Mouse (Mus musculus) hindbrain, embryonic 12.5 days (tissue): ENCODE measurements around the gene Fer. TPM values are rescaled to one million over a fixed set of nuclear protein-coding genes. Genes with fewer than 3 reads are reported as not detected.

Source experiments
- ATAC-seq: fragments of 200-750 bp; cut with Nextera tagmentation; 2 replicates; pipeline ENCODE4 v1.8.0; 2017; ENCODE audit warnings: moderate TSS enrichment; ENCODE audit not compliant: low FRiP score
- H3K27ac ChIP-seq: fragments of 300-500 bp; sonication (generic); 2 replicates; pipeline ENCODE4 v1.5.1; 2016; ENCODE audit warnings: mild to moderate bottlenecking
- H3K27me3 ChIP-seq: fragments of 300-500 bp; sonication (generic); 2 replicates; pipeline ENCODE4 v1.6.1; 2016; ENCODE audit warnings: mild to moderate bottlenecking
- H3K36me3 ChIP-seq: fragments of 300-500 bp; sonication (generic); 2 replicates; pipeline ENCODE4 v1.6.1; 2016; ENCODE audit warnings: mild to moderate bottlenecking
- H3K4me1 ChIP-seq: fragments of 300-500 bp; sonication (generic); 2 replicates; pipeline ENCODE4 v1.6.1; 2016
- H3K4me2 ChIP-seq: fragments of 300-500 bp; sonication (generic); replicated peaks from 2 replicates; pipeline ENCODE4 v1.6.1; 2016; ENCODE audit warnings: mild to moderate bottlenecking
- H3K4me3 ChIP-seq: fragments of 300-500 bp; sonication (generic); 2 replicates; pipeline ENCODE4 v1.5.1; 2016; ENCODE audit warnings: mild to moderate bottlenecking
- H3K9ac ChIP-seq: fragments of 300-500 bp; sonication (generic); 2 replicates; pipeline ENCODE4 v1.6.1; 2016; ENCODE audit warnings: mild to moderate bottlenecking, moderate library complexity
- H3K9me3 ChIP-seq: fragments of 300-500 bp; sonication (generic); replicated peaks from 2 replicates; pipeline ENCODE4 v1.6.1; 2016; ENCODE audit warnings: mild to moderate bottlenecking
- WGBS: fragments of 180-500 bp; shearing (Covaris S2); methylation state at CpG from one replicate; pipeline ENCODE4 v1.1.7; 2016; 5-methylcytosine and 5-hydroxymethylcytosine counted together
- polyA plus RNA-seq: library from polyadenylated mRNA; unstranded; fragments of >200 nt; fragmentation: Nextera tagmentation; extraction: Ambion mirVana; gene quantifications from 2 replicates; pipeline ENCODE4 v1.2.1, GENCODE M21; 2016

Gene Fer
- polyA plus RNA-seq, 1 experiment from 2014 or later: 33.1 TPM

DNA sequence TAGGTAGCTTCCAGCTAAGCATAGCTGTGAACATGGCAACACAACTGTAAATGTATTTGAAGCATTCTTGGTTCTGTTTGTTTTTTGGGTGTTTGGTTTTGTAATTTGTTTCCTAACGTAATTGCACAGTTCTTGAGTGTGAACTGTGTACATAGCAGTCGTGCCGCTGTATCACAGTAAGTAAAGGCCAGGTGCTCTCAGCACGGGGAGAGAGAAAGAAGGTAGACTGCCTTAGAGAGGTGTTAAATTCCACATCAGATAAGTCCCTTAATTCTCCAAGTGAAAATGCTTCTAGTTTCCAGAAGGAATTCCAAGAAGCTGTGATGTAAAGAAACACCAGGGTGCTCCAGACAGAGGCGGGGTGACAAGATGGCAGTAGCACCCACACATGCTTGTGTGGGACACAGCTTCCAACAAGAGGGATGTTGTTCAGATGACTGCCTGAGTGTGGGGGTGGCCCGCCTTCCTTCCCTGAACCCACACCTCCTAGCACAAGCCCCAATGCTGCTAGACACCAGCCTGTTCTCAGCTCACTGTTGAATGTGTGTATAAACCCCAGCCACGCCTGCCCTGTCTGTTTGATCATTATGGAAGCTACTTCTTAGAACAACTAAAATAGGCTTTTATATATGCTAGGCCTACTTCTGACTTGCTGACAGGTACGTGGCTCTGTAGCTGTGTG is 275.3 kb downstream of the Fer start:
- H3K36me3 ChIP-seq: 0 out of 2 replicates have a peak, but pooled peaks cover 12% of the 10 kb centered on the region
- ATAC-seq: no peak
- no peak overlapping the region for H3K4me2 ChIP-seq
- H3K9ac ChIP-seq: no peak overlapping the region
- H3K4me3 ChIP-seq: no peak overlapping the region
- H3K27ac ChIP-seq: no peak overlapping the region
- 0 out of 2 replicates have a peak, but pooled peaks cover 13% of the 10 kb centered on the region for H3K4me1 ChIP-seq
- H3K9me3 ChIP-seq: no peaks in the 10 kb centered on the region
- no peaks in the 10 kb centered on the region for H3K27me3 ChIP-seq
- WGBS: 92% methylated on average over 8 of the region's 8 CpGs

DNA sequence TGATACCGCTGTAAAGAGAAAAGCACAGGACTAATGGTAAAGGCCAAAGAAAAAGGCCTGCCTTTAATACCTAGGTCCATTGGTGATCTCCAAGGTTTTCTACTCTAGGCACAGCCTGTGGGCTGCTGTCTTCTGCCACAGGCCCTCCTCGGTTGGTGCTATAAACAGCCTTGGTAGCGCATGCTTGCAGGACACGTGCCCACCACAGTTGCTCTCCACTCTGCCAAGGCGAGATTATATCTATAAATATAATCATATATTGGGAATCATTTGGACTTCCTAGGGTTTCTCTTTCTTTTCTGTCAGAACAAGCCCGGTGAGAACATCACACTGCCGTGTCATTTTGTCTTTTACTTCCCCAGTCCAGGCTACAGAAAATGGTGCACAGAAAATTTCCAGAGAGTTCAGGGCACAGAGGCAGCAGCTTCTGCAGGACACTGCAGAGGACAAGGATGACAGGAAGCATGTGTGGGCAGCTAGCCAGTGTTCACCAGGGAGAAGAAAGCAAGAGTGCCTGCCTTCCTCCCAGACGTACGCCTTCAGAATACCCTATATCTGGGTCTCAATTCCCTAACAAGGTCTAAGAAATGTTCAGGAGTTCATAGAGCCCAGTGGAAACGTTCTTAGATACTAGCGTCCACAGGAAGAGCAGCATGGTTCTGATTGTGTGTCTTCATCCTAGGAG is 276.5 kb downstream of the Fer start:
- no peak overlapping the region for H3K4me3 ChIP-seq
- no peak overlapping the region for H3K9ac ChIP-seq
- no peaks in the 10 kb centered on the region for H3K9me3 ChIP-seq
- H3K27me3 ChIP-seq: no peaks in the 10 kb centered on the region
- 0 out of 2 replicates have a peak, but pooled peaks cover 13% of the 10 kb centered on the region for H3K4me1 ChIP-seq
- no peak overlapping the region for H3K27ac ChIP-seq
- H3K4me2 ChIP-seq: no peak overlapping the region
- no peak for ATAC-seq
- 94% methylated on average over 11 of the region's 11 CpGs for WGBS
- H3K36me3 ChIP-seq: 0 out of 2 replicates have a peak, but pooled peaks cover 12% of the 10 kb centered on the region

DNA sequence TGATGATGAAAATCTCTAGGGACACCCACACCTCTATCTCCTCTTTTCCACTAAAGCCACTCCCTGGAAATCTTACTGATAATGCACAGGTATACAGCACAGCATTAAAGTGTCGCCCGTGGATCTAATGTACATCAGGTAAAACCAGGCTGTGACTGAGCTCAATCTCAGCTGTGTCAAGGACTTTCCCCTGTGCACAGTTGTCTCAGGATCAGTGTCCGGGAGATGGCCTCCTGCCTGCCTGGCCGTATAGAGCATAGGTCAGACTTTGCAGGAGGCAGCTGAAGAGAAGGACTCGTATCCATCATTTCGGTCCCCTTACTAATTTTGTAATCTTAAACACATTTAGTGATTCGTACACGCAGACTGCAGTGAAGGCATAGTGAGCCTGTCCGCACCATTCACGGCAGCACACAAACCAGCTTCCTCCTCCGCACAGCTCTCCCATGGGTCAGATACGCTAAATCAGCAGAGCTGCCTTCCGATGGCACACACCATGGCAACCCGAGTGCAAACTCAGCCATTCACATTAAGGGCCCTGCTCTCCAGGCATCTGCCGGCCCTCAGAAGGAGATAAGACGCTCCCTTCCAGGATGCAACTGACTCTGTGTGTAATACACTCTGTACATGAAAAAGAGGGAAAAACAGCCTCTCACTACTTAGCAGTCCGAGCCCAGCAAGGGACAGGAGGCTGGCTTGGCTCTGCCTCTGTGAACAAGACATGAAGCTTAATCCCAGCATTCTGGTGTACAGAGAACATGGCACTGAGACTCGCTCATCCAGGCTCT is 277.4 kb downstream of the Fer start:
- no peak overlapping the region for H3K4me2 ChIP-seq

DNA sequence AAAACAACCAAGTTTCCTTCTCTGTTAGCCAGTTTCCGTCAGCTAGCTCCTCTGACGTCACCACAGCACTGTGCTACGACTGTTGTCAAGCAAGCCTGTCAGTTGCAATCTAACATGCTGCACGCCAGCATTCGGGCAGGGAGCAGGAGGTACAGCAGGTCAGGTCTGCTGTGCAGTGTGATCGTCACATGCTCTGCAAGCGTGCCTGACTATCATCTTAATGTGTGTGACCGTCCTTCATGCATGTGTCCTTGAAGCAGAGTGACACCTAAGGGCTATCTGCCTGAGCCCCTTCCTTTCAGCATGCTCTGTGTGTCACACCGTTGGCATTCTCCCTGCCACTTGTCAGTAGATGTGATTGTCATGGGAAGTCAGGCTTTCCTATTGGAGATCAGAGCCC is 279.0 kb downstream of the Fer start:
- Histone ChIP-seq H3K36me3 (0 out of 2 replicates have a peak, but pooled peaks cover 12% of the 10 kb centered on the region), H3K4me1 (0 out of 2 replicates have a peak, but pooled peaks cover 13% of the 10 kb centered on the region), H3K4me2 (no peak overlapping the region), H3K27ac (no peak overlapping the region), H3K9ac (no peak overlapping the region), H3K27me3 (no peaks in the 10 kb centered on the region), H3K9me3 (no peaks in the 10 kb centered on the region), H3K4me3 (no peak overlapping the region)
- 70% methylated on average over 9 of the region's 9 CpGs for WGBS
- ATAC-seq: no peak

More for the DNA sequence above, 277.4 kb downstream of the Fer start:
- 58% methylated on average over 18 of the region's 18 CpGs for WGBS
- Histone ChIP-seq H3K9ac (no peak overlapping the region), H3K27me3 (no peaks in the 10 kb centered on the region), H3K36me3 (0 out of 2 replicates have a peak, but pooled peaks cover 12% of the 10 kb centered on the region), H3K4me1 (0 out of 2 replicates have a peak, but pooled peaks cover 13% of the 10 kb centered on the region), H3K27ac (peak overlapping the region; percentile 48; the same call in 1 of the 2 replicates), H3K4me3 (no peak overlapping the region), H3K9me3 (no peaks in the 10 kb centered on the region)
- peak; percentile 81 for ATAC-seq

DNA sequence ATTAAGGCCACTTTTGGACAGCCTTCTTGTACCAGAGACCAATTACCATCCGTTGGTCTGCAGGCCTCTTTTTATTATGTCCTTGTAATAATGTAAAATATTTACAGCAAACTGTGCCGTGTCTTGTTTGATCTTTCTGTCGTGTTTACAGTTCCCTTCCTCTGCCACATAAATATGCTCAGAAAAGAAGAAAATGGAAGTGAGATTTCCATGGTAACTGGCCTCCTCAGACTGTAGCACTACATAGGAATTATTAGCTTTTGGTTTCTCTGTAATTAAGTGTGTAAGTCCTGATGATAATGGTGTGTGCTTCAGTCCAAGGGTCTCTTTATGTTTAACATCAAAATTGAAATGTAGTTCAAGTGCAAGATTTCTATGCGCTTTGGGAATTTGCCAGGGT is 283.5 kb downstream of the Fer start:
- Histone ChIP-seq H3K27ac (no peak overlapping the region), H3K4me3 (no peak overlapping the region), H3K9ac (no peak overlapping the region), H3K4me1 (0 out of 2 replicates have a peak, but pooled peaks cover 3% of the 10 kb centered on the region), H3K9me3 (0 out of 2 replicates have a peak, but pooled peaks cover 7% of the 10 kb centered on the region), H3K4me2 (no peak overlapping the region), H3K36me3 (peaks cover 5% of the 10 kb centered on the region; the same call in 1 of the 2 replicates), H3K27me3 (no peaks in the 10 kb centered on the region)
- WGBS: 85% methylated on average over 4 of the region's 4 CpGs
- ATAC-seq: no peak

DNA sequence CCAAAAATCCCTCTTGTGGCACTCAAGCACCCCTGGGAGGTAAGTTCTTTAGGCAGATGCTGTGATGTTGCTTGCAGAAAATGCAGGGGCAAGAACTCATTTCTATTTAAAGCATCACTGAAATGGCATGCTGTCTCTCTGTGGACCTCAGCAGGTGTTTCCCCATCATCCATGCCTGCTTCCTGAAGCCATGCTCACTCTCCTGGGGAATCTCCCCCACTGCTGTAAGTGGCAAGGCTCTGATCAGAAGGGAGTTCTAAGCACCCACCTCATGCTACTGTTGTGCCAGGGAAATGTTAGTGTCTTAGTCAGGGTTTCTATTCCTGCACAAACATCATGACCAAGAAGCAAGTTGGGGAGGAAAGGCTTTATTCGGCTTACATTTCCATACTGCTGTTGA is 287.9 kb downstream of the Fer start:
- Histone ChIP-seq H3K9ac (no peak overlapping the region), H3K4me2 (no peak overlapping the region), H3K4me3 (no peak overlapping the region), H3K9me3 (0 out of 2 replicates have a peak, but pooled peaks cover 7% of the 10 kb centered on the region), H3K4me1 (no peaks in the 10 kb centered on the region), H3K36me3 (peaks cover 5% of the 10 kb centered on the region; the same call in 1 of the 2 replicates), H3K27ac (no peak overlapping the region), H3K27me3 (no peaks in the 10 kb centered on the region)
- WGBS: 94% methylated on average over 1 of the region's 1 CpGs
- ATAC-seq: no peak

DNA sequence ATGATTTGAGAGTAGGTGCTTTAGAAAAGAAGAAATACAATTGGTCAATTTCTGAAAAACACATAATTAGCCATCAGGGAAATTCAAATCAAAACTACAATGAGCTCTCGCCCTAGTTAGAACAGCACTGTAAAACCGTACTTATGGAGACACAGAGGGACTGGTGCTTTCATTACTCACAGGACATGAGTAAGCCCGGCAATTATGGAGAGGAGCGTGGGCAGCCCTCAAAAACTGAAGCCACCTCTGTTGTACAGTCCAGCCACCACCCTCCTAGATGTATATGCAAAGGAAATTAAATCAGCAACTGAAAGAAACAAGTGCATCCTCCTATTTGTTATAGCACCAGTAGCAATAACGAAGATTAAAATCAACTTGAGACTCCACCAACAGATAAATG is 304.9 kb downstream of the Fer start:
- Histone ChIP-seq H3K36me3 (no peaks in the 10 kb centered on the region), H3K4me2 (no peak overlapping the region), H3K27me3 (no peaks in the 10 kb centered on the region), H3K9me3 (peaks cover 5% of the 10 kb centered on the region; the same call in 1 of the 2 replicates), H3K4me3 (no peak overlapping the region), H3K9ac (no peak overlapping the region), H3K27ac (no peak overlapping the region), H3K4me1 (no peaks in the 10 kb centered on the region)
- WGBS: 97% methylated on average over 5 of the region's 5 CpGs
- no peak for ATAC-seq

DNA sequence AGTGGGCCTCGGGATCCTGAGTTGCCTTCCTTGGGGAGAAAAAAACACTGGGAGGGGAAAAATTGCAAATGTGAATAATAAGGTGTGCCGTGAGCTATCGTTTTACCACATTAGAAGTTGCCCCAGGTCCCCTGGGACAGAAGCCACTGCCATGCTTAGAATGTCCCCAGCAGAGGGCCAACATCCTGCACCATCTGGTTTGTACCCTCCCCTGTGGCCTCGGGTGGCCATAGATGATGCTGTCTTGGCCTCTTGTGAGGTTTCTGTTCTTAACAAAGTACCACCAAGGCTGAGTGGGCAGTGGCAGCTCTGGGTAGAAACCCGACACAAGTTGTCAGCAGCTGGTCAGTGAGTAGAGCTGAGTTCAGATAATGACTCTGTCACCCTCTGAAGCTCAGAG is 307.2 kb downstream of the Fer start:
- ATAC-seq: peak; percentile 58; the same call in 1 of the 2 replicates
- H3K9me3 ChIP-seq: peaks cover 5% of the 10 kb centered on the region; the same call in 1 of the 2 replicates
- no peaks in the 10 kb centered on the region for H3K36me3 ChIP-seq
- H3K4me1 ChIP-seq: no peaks in the 10 kb centered on the region
- H3K4me2 ChIP-seq: no peak overlapping the region
- H3K27me3 ChIP-seq: no peaks in the 10 kb centered on the region
- H3K4me3 ChIP-seq: no peak overlapping the region
- no peak overlapping the region for H3K9ac ChIP-seq
- no peak overlapping the region for H3K27ac ChIP-seq
- WGBS: 58% methylated on average over 5 of the region's 5 CpGs

DNA sequence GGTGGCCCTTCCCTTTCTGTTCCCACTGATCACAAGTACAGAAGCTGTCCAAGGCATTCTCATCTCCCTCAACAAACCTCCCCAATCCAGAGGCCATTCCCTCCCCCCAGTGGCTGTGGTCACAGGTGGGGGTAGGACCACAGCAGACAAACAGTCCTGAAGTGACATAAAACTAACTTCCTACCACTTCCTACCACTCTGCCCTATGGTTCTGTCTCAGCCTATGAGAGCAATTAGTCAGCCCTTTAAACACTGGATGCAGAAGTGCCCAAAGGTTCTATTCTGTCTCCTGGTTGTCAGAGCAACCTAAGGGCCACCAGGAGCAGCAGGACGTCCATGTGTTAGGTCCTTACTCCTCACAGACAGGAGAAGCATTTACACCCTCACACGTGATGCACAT is 309.6 kb downstream of the Fer start:
- Histone ChIP-seq H3K4me1 (no peaks in the 10 kb centered on the region), H3K4me3 (no peak overlapping the region), H3K9me3 (0 out of 2 replicates have a peak, but pooled peaks cover under 1% of the 10 kb centered on the region), H3K27me3 (no peaks in the 10 kb centered on the region), H3K27ac (no peak overlapping the region), H3K36me3 (no peaks in the 10 kb centered on the region), H3K4me2 (no peak overlapping the region), H3K9ac (no peak overlapping the region)
- 78% methylated on average over 2 of the region's 2 CpGs for WGBS
- ATAC-seq: no peak

DNA sequence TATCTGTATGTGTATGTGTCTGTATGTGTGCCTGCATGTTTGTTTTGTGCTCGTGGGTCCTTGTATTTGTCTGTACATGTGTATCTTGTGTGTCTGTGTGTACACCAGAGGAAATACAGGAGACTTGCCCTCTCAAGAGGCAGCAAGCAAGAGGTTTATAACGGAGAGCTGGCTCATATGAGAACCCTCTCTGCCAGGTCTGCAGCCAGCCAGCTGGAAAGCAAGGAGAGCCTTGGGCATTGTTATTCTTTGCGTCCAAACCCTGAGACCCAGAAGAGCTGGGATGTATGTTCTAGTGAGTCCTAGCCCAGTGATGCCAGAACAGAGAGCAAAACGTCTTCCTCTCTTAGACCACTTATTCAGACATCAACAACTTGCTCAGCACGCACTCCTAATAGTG is 317.7 kb downstream of the Fer start:
- Histone ChIP-seq H3K4me3 (no peak overlapping the region), H3K36me3 (no peaks in the 10 kb centered on the region), H3K9me3 (no peaks in the 10 kb centered on the region), H3K4me1 (no peaks in the 10 kb centered on the region), H3K27ac (no peak overlapping the region), H3K27me3 (no peaks in the 10 kb centered on the region), H3K4me2 (no peak overlapping the region), H3K9ac (no peak overlapping the region)
- 88% methylated on average over 5 of the region's 5 CpGs for WGBS
- no peak for ATAC-seq

DNA sequence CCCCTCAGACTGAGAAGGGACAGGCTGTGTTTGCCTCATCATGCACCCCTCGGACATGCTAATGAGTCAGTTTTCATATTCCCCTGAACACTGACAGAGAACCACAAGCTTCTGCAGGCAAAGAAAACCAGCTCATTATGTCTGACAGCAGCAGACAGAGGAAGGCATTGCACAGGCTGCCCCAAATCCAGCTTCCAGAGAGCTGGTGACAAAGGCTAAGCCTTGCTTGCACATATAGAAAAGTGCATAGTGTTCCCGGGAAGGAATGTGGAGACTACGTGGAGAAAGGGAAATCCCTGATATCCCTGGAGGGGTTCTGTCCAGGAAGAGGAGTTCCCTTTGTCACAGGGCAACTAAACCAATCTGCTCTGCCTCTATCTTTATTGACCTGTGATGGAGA is 318.4 kb downstream of the Fer start:
- Histone ChIP-seq H3K27ac (no peak overlapping the region), H3K36me3 (no peaks in the 10 kb centered on the region), H3K9me3 (no peaks in the 10 kb centered on the region), H3K9ac (no peak overlapping the region), H3K4me3 (no peak overlapping the region), H3K4me1 (no peaks in the 10 kb centered on the region), H3K4me2 (no peak overlapping the region), H3K27me3 (no peaks in the 10 kb centered on the region)
- ATAC-seq: no peak
- WGBS: 70% methylated on average over 3 of the region's 3 CpGs

DNA sequence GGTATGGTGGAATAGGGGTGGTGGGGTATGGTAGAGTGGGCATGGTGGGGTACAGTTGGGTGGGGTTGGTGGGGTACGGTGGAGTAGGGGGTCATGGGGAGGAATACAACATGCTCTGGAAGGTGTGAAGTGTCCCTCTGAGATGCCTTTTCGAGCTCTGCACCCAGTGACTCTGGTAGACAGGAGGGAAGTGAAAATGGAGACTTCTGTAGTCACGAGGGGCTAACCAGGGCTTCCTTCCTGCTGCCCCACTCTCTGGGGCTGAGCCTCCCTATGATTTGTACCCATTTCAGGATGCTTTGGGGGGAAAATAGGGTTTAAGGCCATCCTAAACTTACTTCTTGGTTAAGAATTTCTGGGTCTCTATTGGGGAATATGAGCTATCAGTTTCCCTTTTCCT is 319.7 kb downstream of the Fer start:
- Histone ChIP-seq H3K27ac (no peak overlapping the region), H3K4me3 (no peak overlapping the region), H3K9me3 (no peaks in the 10 kb centered on the region), H3K4me2 (no peak overlapping the region), H3K4me1 (no peaks in the 10 kb centered on the region), H3K27me3 (no peaks in the 10 kb centered on the region), H3K36me3 (no peaks in the 10 kb centered on the region), H3K9ac (no peak overlapping the region)
- no peak for ATAC-seq
- WGBS: 80% methylated on average over 3 of the region's 3 CpGs
